Mouse (Mus musculus) heart, adult 2 months (tissue): ENCODE measurements around the gene Atp5g2.

Source experiments
- CTCF ChIP-seq: fragments of 200-600 bp; IDR thresholded peaks from 2 replicates; pipeline ENCODE4 v1.8.1; 2022; ENCODE audit warnings: antibody characterized with exemption, mild to moderate bottlenecking, moderate library complexity
- POLR2A ChIP-seq: fragments of 200-500 bp; IDR thresholded peaks from 2 replicates; pipeline ENCODE4 v1.6.1; 2011; ENCODE audit warnings: mild to moderate bottlenecking, low read depth, low read length, control low read depth; ENCODE audit not compliant: insufficient read depth

DNA sequence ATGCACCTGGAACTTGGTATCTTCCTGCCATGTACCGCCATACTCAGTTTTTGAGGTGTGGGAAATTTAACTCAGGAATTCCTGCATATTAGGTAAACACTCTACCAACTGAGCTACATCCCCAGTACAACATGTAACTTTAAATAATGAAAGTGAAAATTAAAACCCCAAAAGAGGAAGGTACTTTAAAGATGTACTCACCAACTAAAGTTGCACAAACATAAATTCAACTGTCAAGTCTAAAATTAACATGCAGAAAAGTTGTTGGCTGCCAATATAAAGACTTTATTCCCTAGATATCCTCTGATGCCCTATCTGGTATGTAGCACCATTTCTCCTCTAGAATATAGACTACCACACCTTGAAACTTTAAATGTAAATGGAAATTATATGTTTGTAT, 54.5 kb downstream of the Atp5g2 start:
- TF ChIP-seq CTCF (no peak), POLR2A (no peak)
